Mouse (Mus musculus) stomach, embryonic 14.5 days (tissue): ENCODE results near the gene Rora. TPM values are rescaled to one million over a fixed set of nuclear protein-coding genes. Genes with fewer than 3 reads are reported as not detected.

Experiments used
- ATAC-seq: fragments of 200-750 bp; cut with Nextera tagmentation; 2 replicates; pipeline ENCODE4 v1.8.0; 2017; ENCODE audit warnings: low read depth, moderate TSS enrichment; ENCODE audit not compliant: insufficient number of reproducible peaks, insufficient read depth, low FRiP score
- H3K27ac ChIP-seq: fragments of 300-500 bp; sonication (generic); 2 replicates; pipeline ENCODE4 v1.5.1; 2014; ENCODE audit warnings: mild to moderate bottlenecking, low read length, moderate library complexity, mixed read lengths
- H3K27me3 ChIP-seq: fragments of 300-500 bp; sonication (generic); 2 replicates; pipeline ENCODE4 v1.6.1; 2014; ENCODE audit warnings: low read length, control low read depth, mixed read lengths; ENCODE audit not compliant: control insufficient read depth, insufficient read depth
- H3K36me3 ChIP-seq: fragments of 300-500 bp; sonication (generic); 2 replicates; pipeline ENCODE4 v1.6.1; 2014; ENCODE audit warnings: mild to moderate bottlenecking, control low read depth, low read length, moderate library complexity, mixed read lengths; ENCODE audit not compliant: control insufficient read depth, insufficient read depth
- H3K4me1 ChIP-seq: fragments of 300-500 bp; sonication (generic); 2 replicates; pipeline ENCODE4 v1.6.1; 2014; ENCODE audit warnings: low read length, control low read depth, mixed read lengths; ENCODE audit not compliant: control insufficient read depth, insufficient read depth
- H3K4me2 ChIP-seq: fragments of 300-500 bp; sonication (generic); replicated peaks from 2 replicates; pipeline ENCODE4 v1.6.1; 2014; ENCODE audit warnings: low read depth, low read length, control low read depth
- H3K4me3 ChIP-seq: fragments of 300-500 bp; sonication (generic); 2 replicates; pipeline ENCODE4 v1.5.1; 2014; ENCODE audit warnings: low read depth, low read length, control low read depth
- H3K9ac ChIP-seq: fragments of 300-500 bp; sonication (generic); replicated peaks from 2 replicates; pipeline ENCODE4 v1.6.1; 2014; ENCODE audit warnings: low read depth, mild to moderate bottlenecking, control low read depth, low read length, moderate library complexity, mixed read lengths
- H3K9me3 ChIP-seq: fragments of 300-500 bp; sonication (generic); 2 replicates; pipeline ENCODE4 v1.6.1; 2016; ENCODE audit warnings: low read depth, low read length, control low read depth; ENCODE audit not compliant: control insufficient read depth
- WGBS: fragments of 180-500 bp; shearing (Covaris S2); extraction: QIAGEN DNeasy Blood & Tissue Kit; methylation state at CpG from one replicate; pipeline ENCODE4 v1.1.7; 2014; 5-methylcytosine and 5-hydroxymethylcytosine counted together
- polyA plus RNA-seq: library from polyadenylated mRNA; unstranded; fragments of >200 nt; fragmentation: Nextera tagmentation; extraction: Ambion mirVana; gene quantifications from 2 replicates; pipeline ENCODE4 v1.2.1, GENCODE M21; 2014

Gene Rora
- polyA plus RNA-seq, 1 experiment from 2014 or later, result 7.1 TPM

DNA sequence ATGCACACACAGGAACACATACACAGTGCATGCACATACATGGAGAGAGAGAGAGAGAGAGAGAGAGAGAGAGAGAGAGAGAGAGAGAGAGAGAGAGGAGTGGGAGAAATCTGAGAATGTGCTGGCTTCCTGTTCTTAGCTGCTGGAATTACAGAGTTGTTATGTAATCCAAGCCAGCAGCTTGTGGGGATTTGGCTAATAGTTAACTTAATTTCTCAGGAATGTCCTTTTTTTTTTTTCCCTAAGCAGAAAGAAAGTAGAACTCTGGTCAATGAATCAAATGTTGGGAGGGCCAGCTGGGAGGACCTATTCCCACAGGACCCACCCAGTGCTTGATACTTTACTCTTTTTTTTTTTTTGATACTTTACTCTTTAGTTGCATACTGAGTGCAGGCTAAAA is 527.8 kb downstream of the Rora start:
- ATAC-seq, result no peak
- no peaks in the 10 kb centered on the region for H3K36me3 ChIP-seq
- H3K9ac ChIP-seq, result no peak overlapping the region
- no peaks in the 10 kb centered on the region for H3K4me1 ChIP-seq
- no peaks in the 10 kb centered on the region for H3K27me3 ChIP-seq
- H3K4me2 ChIP-seq, result no peak overlapping the region
- H3K27ac ChIP-seq, result no peak overlapping the region
- no peak overlapping the region for H3K4me3 ChIP-seq
- H3K9me3 ChIP-seq, result no peaks in the 10 kb centered on the region

GRCm38 (mm10) chr9:69183888-69184287 is 530.3 kb downstream of the Rora start:
- Histone ChIP-seq H3K27me3 (no peaks in the 10 kb centered on the region), H3K9ac (no peak overlapping the region), H3K36me3 (no peaks in the 10 kb centered on the region), H3K4me3 (no peak overlapping the region), H3K27ac (no peak overlapping the region), H3K9me3 (no peaks in the 10 kb centered on the region), H3K4me1 (no peaks in the 10 kb centered on the region), H3K4me2 (no peak overlapping the region)
- ATAC-seq, result no peak
- 79% methylated on average over 4 of the region's 4 CpGs for WGBS

DNA sequence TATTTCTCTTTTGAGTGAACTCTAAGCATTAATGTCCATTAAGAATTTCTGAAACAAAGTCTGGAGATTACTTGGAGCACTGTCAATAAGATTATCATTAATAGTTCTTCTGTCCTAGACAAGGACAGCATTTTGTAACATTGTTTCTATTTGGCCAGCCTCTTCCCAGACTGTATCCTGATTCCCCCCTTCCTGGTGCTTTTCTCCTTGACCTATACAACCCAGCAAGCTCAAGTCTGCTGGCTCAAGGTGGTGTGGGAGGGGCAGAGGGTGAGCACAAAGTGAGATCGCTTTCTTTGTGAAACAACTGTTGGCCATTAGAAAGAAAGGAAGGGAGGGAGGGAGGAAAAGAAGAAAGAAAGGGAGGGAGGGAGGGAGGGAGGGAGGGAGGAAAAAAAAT is 537.1 kb downstream of the Rora start:
- Histone ChIP-seq H3K4me2 (no peak overlapping the region), H3K9ac (no peak overlapping the region), H3K27me3 (no peaks in the 10 kb centered on the region), H3K27ac (no peak overlapping the region), H3K36me3 (no peaks in the 10 kb centered on the region), H3K9me3 (no peaks in the 10 kb centered on the region), H3K4me3 (no peak overlapping the region), H3K4me1 (no peaks in the 10 kb centered on the region)
- WGBS, result 25% methylated on average over 1 of the region's 1 CpGs
- no peak for ATAC-seq

GRCm38 (mm10) chr9:69192446-69192845 is 538.9 kb downstream of the Rora start:
- H3K27ac ChIP-seq, result no peak overlapping the region
- no peaks in the 10 kb centered on the region for H3K9me3 ChIP-seq
- ATAC-seq, result no peak
- no peaks in the 10 kb centered on the region for H3K4me1 ChIP-seq
- H3K4me3 ChIP-seq, result no peak overlapping the region
- H3K4me2 ChIP-seq, result no peak overlapping the region
- H3K9ac ChIP-seq, result no peak overlapping the region
- WGBS, result 88% methylated on average over 8 of the region's 8 CpGs
- H3K36me3 ChIP-seq, result no peaks in the 10 kb centered on the region
- H3K27me3 ChIP-seq, result no peaks in the 10 kb centered on the region

GRCm38 (mm10) chr9:69194638-69195605 is 541.3 kb downstream of the Rora start:
- Histone ChIP-seq H3K9me3 (no peaks in the 10 kb centered on the region), H3K4me3 (no peak overlapping the region), H3K27ac (no peak overlapping the region), H3K4me2 (no peak overlapping the region), H3K27me3 (no peaks in the 10 kb centered on the region), H3K9ac (no peak overlapping the region), H3K4me1 (no peaks in the 10 kb centered on the region), H3K36me3 (no peaks in the 10 kb centered on the region)
- 78% methylated on average over 13 of the region's 13 CpGs for whole genome bisulfite sequencing
- no peak for ATAC-seq

- H3K4me3 ChIP-seq, result no peak overlapping the region
- 58% methylated on average over 5 of the region's 5 CpGs for WGBS
- no peak overlapping the region for H3K27ac ChIP-seq
- no peak for ATAC-seq
- no peak overlapping the region for H3K9ac ChIP-seq
- no peaks in the 10 kb centered on the region for H3K36me3 ChIP-seq
- no peaks in the 10 kb centered on the region for H3K4me1 ChIP-seq
- H3K27me3 ChIP-seq, result no peaks in the 10 kb centered on the region
- no peak overlapping the region for H3K4me2 ChIP-seq
- H3K9me3 ChIP-seq, result no peaks in the 10 kb centered on the region
Observed at GRCm38 (mm10) chr9:69213796-69214195, 560.2 kb downstream of the Rora start.

- no peak overlapping the region for H3K4me3 ChIP-seq
- H3K9me3 ChIP-seq, result no peaks in the 10 kb centered on the region
- no peaks in the 10 kb centered on the region for H3K4me1 ChIP-seq
- no peak overlapping the region for H3K27ac ChIP-seq
- H3K9ac ChIP-seq, result no peak overlapping the region
- H3K27me3 ChIP-seq, result no peaks in the 10 kb centered on the region
- H3K36me3 ChIP-seq, result no peaks in the 10 kb centered on the region
- ATAC-seq, result no peak
- 39% methylated on average over 3 of the region's 3 CpGs for WGBS
- no peak overlapping the region for H3K4me2 ChIP-seq
Observed at GRCm38 (mm10) chr9:69224841-69225240, 571.3 kb downstream of the Rora start.

GRCm38 (mm10) chr9:69226424-69226823 is 572.8 kb downstream of the Rora start:
- Histone ChIP-seq H3K9ac (no peak overlapping the region), H3K36me3 (no peaks in the 10 kb centered on the region), H3K4me1 (no peaks in the 10 kb centered on the region), H3K4me2 (no peak overlapping the region), H3K27me3 (no peaks in the 10 kb centered on the region), H3K9me3 (no peaks in the 10 kb centered on the region), H3K4me3 (no peak overlapping the region), H3K27ac (no peak overlapping the region)
- 48% methylated on average over 3 of the region's 3 CpGs for WGBS
- ATAC-seq, result no peak

- H3K27ac ChIP-seq, result no peak overlapping the region
- no peak overlapping the region for H3K4me2 ChIP-seq
- no peak overlapping the region for H3K4me3 ChIP-seq
- no peaks in the 10 kb centered on the region for H3K36me3 ChIP-seq
- no peak overlapping the region for H3K9ac ChIP-seq
- no peaks in the 10 kb centered on the region for H3K27me3 ChIP-seq
- no peaks in the 10 kb centered on the region for H3K9me3 ChIP-seq
- 83% methylated on average over 6 of the region's 6 CpGs for WGBS
- no peaks in the 10 kb centered on the region for H3K4me1 ChIP-seq
- ATAC-seq, result no peak
Observed at GRCm38 (mm10) chr9:69227806-69228205, 574.2 kb downstream of the Rora start.
